Mouse (Mus musculus) brain, embryonic 14.5 days (tissue): ENCODE measurements around the gene Ehd1. TPM values are rescaled to one million over a fixed set of nuclear protein-coding genes. Genes with fewer than 3 reads are reported as not detected.

ENCODE experiments used
- DNase-seq: peaks from one replicate; pipeline ENCODE4 v3.0.0-alpha.2; 2011; ENCODE audit warnings: low read depth
- CTCF ChIP-seq: fragments of 200-500 bp; IDR thresholded peaks from 2 replicates; pipeline ENCODE4 v1.5.1; 2012; ENCODE audit warnings: inconsistent platforms, mild to moderate bottlenecking, moderate library complexity, borderline replicate concordance; ENCODE audit not compliant: insufficient read depth, insufficient read length; ENCODE audit errors: extremely low read depth
- POLR2A ChIP-seq: fragments of 200-500 bp; IDR thresholded peaks from 2 replicates; pipeline ENCODE4 v1.6.1; 2012; ENCODE audit warnings: mild to moderate bottlenecking, inconsistent platforms, borderline replicate concordance; ENCODE audit not compliant: poor library complexity, insufficient read depth, insufficient read length, severe bottlenecking; ENCODE audit errors: extremely low read depth
- polyA plus RNA-seq: library from polyadenylated mRNA; depleted of rRNA; stranded (reverse); fragments of >200 nt; gene quantifications from 2 replicates; pipeline ENCODE4 v1.2.3, GENCODE M21; 2012; rRNA removed

Gene Ehd1
- 200 and 212 TPM in 2 replicates for polyA plus RNA-seq

GRCm38 (mm10) chr19:6276426-6277421 is at the start of gene Ehd1:
Ehd1 (plus strand) TSS chr19:6276725.
- peak; percentile 84 for TF ChIP-seq CTCF
- TF ChIP-seq POLR2A: peak; percentile 77
- peak; percentile 99 for DNase-seq

- DNase-seq: no peak
- TF ChIP-seq CTCF (no peak), POLR2A (no peak)
Observed at GRCm38 (mm10) chr19:6226763-6227162, 49.8 kb upstream of the Ehd1 start.

GRCm38 (mm10) chr19:6227864-6228263 is 48.7 kb upstream of the Ehd1 start:
- TF ChIP-seq POLR2A: no peak
- no peak for TF ChIP-seq CTCF
- no peak for DNase-seq

GRCm38 (mm10) chr19:6230411-6230810 is 46.1 kb upstream of the Ehd1 start:
- DNase-seq: no peak
- no peak for TF ChIP-seq POLR2A
- no peak for TF ChIP-seq CTCF

GRCm38 (mm10) chr19:6231036-6231435 is 45.5 kb upstream of the Ehd1 start:
- TF ChIP-seq CTCF (no peak), POLR2A (no peak)
- no peak for DNase-seq

- DNase-seq: no peak
- TF ChIP-seq POLR2A (no peak), CTCF (no peak)
Observed at GRCm38 (mm10) chr19:6233647-6234046, 42.9 kb upstream of the Ehd1 start.

- no peak for DNase-seq
- no peak for TF ChIP-seq POLR2A
- TF ChIP-seq CTCF: no peak
Observed at GRCm38 (mm10) chr19:6234337-6235083, 42.0 kb upstream of the Ehd1 start.

- DNase-seq: peak; percentile 97
- TF ChIP-seq POLR2A (peak; percentile 86), CTCF (peak; percentile 21; the same call in 1 of the 2 replicates)
Observed at GRCm38 (mm10) chr19:6235084-6236052, 41.2 kb upstream of the Ehd1 start, which contains the start of gene Ppp2r5b. Ppp2r5b (minus strand) TSS chr19:6235872.

- TF ChIP-seq POLR2A: no peak
- peak; percentile 98 for DNase-seq
Observed at GRCm38 (mm10) chr19:6236053-6236441, 40.5 kb upstream of the Ehd1 start.

- TF ChIP-seq POLR2A (no peak), CTCF (no peak)
- DNase-seq: no peak
Observed at GRCm38 (mm10) chr19:6236842-6237241, 39.7 kb upstream of the Ehd1 start.

- TF ChIP-seq CTCF: no peak
Observed at GRCm38 (mm10) chr19:6238740-6239139, 37.8 kb upstream of the Ehd1 start.

GRCm38 (mm10) chr19:6240136-6240535 is 36.4 kb upstream of the Ehd1 start:
- TF ChIP-seq POLR2A (no peak), CTCF (no peak)

More at GRCm38 (mm10) chr19:6238740-6239139, 37.8 kb upstream of the Ehd1 start:
- no peak for DNase-seq

More at GRCm38 (mm10) chr19:6240136-6240535, 36.4 kb upstream of the Ehd1 start:
- no peak for DNase-seq
